Mouse (Mus musculus) MEL-GATA-1-ER (cell line): ENCODE results near the gene Rexo1.

Source experiments
- DNase-seq: peaks from one replicate; pipeline ENCODE4 v3.0.0-alpha.2; 2012; ENCODE audit warnings: low read depth; ENCODE audit errors: extremely low read depth

The Rexo1 gene

GRCm38 (mm10) chr10:80557346-80557965 is 3.9 kb downstream of the Rexo1 start:
- no peak for DNase-seq

- no peak for DNase-seq
Measured at GRCm38 (mm10) chr10:80553997-80554396, 7.4 kb downstream of the Rexo1 start.

GRCm38 (mm10) chr10:80553575-80553974 is 7.8 kb downstream of the Rexo1 start:
- DNase-seq, result no peak

GRCm38 (mm10) chr10:80552364-80552763 is 9.0 kb downstream of the Rexo1 start:
- no peak for DNase-seq

GRCm38 (mm10) chr10:80549279-80549678 is 12.1 kb downstream of the Rexo1 start:
- DNase-seq, result no peak

GRCm38 (mm10) chr10:80548428-80549006 is 12.8 kb downstream of the Rexo1 start:
- DNase-seq, result no peak

- DNase-seq, result no peak
Measured at GRCm38 (mm10) chr10:80547539-80547938, 13.8 kb downstream of the Rexo1 start.

GRCm38 (mm10) chr10:80546945-80547344 is 14.4 kb downstream of the Rexo1 start:
- no peak for DNase-seq

- no peak for DNase-seq
Measured at GRCm38 (mm10) chr10:80545590-80545989, 15.8 kb downstream of the Rexo1 start.

GRCm38 (mm10) chr10:80543873-80544272 is 17.5 kb downstream of the Rexo1 start:
- DNase-seq, result no peak

GRCm38 (mm10) chr10:80539493-80539892 is 21.9 kb downstream of the Rexo1 start:
- DNase-seq, result no peak

- peak; percentile 92 for DNase-seq
Measured at GRCm38 (mm10) chr10:80538710-80539394, 22.5 kb downstream of the Rexo1 start, which contains the start of gene Atp8b3. TSS of gene Atp8b3 (minus strand) at chr10:80539124.

GRCm38 (mm10) chr10:80538180-80538579 is 23.2 kb downstream of the Rexo1 start:
- DNase-seq, result no peak

GRCm38 (mm10) chr10:80535711-80536110 is 25.6 kb downstream of the Rexo1 start:
- peak; percentile 29 for DNase-seq

GRCm38 (mm10) chr10:80535071-80535470 is 26.3 kb downstream of the Rexo1 start:
- peak; percentile 50 for DNase-seq

GRCm38 (mm10) chr10:80533704-80534103 is 27.7 kb downstream of the Rexo1 start:
- DNase-seq, result peak; percentile 74

GRCm38 (mm10) chr10:80532783-80533182 is 28.6 kb downstream of the Rexo1 start:
- DNase-seq, result no peak

- no peak for DNase-seq
Measured at GRCm38 (mm10) chr10:80526172-80526571, 35.2 kb downstream of the Rexo1 start.

GRCm38 (mm10) chr10:80523299-80523698 is 38.1 kb downstream of the Rexo1 start:
- no peak for DNase-seq

- DNase-seq, result no peak
Measured at GRCm38 (mm10) chr10:80519287-80519686, 42.1 kb downstream of the Rexo1 start.

GRCm38 (mm10) chr10:80513739-80514138 is 47.6 kb downstream of the Rexo1 start:
- no peak for DNase-seq

- DNase-seq, result no peak
Measured at GRCm38 (mm10) chr10:80510273-80510660, 51.1 kb downstream of the Rexo1 start.
